Mouse (Mus musculus) hindbrain, embryonic 10.5 days (tissue): ENCODE measurements around the gene Ngfr. TPM values are rescaled to one million over a fixed set of nuclear protein-coding genes. Genes with fewer than 3 reads are reported as not detected.
"Not testable (repeated sequence)": the region's sequence is repeated elsewhere in the genome, so short reads cannot be mapped to it uniquely, and the experiment has no call there.

Experiments used
- DNase-seq: peaks from one replicate; pipeline ENCODE4 v3.0.0-alpha.2; 2017; ENCODE audit warnings: low spot score
- H3K27ac ChIP-seq: fragments of 300-500 bp; sonication (generic); 2 replicates; pipeline ENCODE4 v1.5.1; 2016; ENCODE audit warnings: mild to moderate bottlenecking, moderate library complexity
- H3K27me3 ChIP-seq: fragments of 300-500 bp; sonication (generic); 2 replicates; pipeline ENCODE4 v1.6.1; 2016; ENCODE audit warnings: mild to moderate bottlenecking; ENCODE audit not compliant: poor library complexity, insufficient read depth, severe bottlenecking
- H3K36me3 ChIP-seq: fragments of 300-500 bp; sonication (generic); 2 replicates; pipeline ENCODE4 v1.6.1; 2016; ENCODE audit warnings: mild to moderate bottlenecking, moderate library complexity
- H3K4me1 ChIP-seq: fragments of 300-500 bp; sonication (generic); replicated peaks from 2 replicates; pipeline ENCODE4 v1.6.1; 2016; ENCODE audit warnings: mild to moderate bottlenecking
- H3K4me3 ChIP-seq: fragments of 300-500 bp; sonication (generic); 2 replicates; pipeline ENCODE4 v1.5.1; 2016; ENCODE audit warnings: mild to moderate bottlenecking, moderate library complexity
- H3K9me3 ChIP-seq: fragments of 300-500 bp; sonication (generic); 2 replicates; pipeline ENCODE4 v1.6.1; 2016; ENCODE audit warnings: mild to moderate bottlenecking, moderate library complexity
- WGBS: fragments of 180-500 bp; shearing (Covaris S2); methylation state at CpG from one replicate; pipeline ENCODE4 v1.1.7; 2016; 5-methylcytosine and 5-hydroxymethylcytosine counted together
- polyA plus RNA-seq: library from polyadenylated mRNA; unstranded; fragments of >200 nt; fragmentation: Nextera tagmentation; extraction: Ambion mirVana; gene quantifications from 2 replicates; pipeline ENCODE4 v1.2.1, GENCODE M21; 2016

Ngfr gene
- polyA plus RNA-seq, 1 experiment from 2014 or later, result 51.6 TPM

DNA sequence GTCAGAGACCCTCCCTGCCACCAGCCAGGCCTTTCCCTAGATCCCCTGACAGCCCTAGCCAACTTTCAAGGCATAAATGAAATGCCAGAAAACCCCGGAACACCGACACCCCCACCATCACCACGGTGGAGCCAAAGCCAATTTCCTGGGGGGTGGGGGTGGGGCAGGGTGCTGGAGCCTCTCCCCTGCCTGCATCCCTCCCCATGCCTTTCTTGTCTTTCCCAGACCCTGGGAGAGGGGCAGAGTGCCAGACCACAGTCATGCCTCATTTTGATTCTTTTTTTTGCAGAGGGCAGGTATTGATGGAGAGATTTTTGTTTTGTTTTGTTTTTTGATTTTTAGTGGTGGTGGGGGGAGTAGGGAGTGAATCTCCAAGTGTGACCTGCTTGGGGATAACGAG lies 23.7 kb upstream of the Ngfr start:
- H3K36me3 ChIP-seq, result no peaks in the 10 kb centered on the region
- peaks cover 34% of the 10 kb centered on the region for H3K4me1 ChIP-seq
- 0 out of 2 replicates have a peak overlapping the region, but pooled peaks have one; percentile 0 for H3K27ac ChIP-seq
- no peak for DNase-seq
- no peak overlapping the region for H3K4me3 ChIP-seq
- no peaks in the 10 kb centered on the region for H3K9me3 ChIP-seq
- 48% methylated on average over 4 of the region's 4 CpGs for WGBS
- H3K27me3 ChIP-seq, result peaks cover 41% of the 10 kb centered on the region

DNA sequence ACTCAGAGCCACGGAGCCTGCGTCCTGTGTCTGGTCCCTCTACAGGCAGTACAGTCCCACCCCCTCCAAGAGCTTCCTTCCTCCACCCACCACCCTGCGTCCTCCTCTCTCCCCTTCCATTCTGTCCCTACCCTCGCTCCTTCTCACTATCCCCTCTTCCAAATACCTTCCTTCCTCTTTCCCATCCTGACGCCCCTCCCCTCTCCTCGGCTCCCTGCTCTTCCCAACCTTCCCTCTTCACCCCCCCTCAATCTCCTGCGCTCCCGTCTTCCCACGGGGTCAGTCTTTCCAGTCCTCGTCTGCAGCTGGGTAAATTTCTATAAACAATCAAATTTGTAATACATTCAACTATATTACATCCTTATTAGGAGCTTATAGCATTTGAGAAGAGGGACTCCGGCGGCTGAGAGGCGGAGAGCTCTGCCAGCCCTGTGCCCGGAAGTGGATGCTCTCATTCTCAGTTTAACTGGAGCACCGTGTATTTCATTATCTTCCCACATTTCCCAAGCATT lies 22.9 kb upstream of the Ngfr start:
- H3K27me3 ChIP-seq, result peaks cover 41% of the 10 kb centered on the region
- peak overlapping the region; percentile 18; the same call in 1 of the 2 replicates for H3K27ac ChIP-seq

DNA sequence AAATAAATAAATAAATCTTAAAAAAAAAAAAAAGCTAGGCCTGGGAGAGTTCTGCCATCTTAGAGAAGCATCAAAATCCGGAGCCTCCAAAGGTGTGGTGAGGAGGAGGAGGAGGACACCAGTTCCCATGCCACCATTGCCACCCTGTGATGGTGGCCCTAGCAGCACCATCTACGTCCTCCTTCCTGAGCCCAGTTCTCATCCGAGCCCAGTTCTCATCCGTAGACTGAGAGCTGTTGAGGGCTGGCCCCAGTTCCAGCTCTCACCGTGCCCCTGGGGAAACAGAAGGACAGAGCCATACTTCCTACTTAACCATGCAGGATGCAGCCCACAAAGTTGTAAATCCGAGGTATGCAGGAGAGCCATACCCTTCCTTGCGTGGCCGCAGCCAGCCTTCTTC lies 22.4 kb upstream of the Ngfr start:
- DNase-seq, result no peak
- Histone ChIP-seq H3K36me3 (no peaks in the 10 kb centered on the region), H3K27me3 (peaks cover 36% of the 10 kb centered on the region), H3K9me3 (no peaks in the 10 kb centered on the region), H3K27ac (0 out of 2 replicates have a peak overlapping the region, but pooled peaks have one; percentile 18), H3K4me1 (peaks cover 31% of the 10 kb centered on the region), H3K4me3 (peak overlapping the region; percentile 36; the same call in 1 of the 2 replicates)
- WGBS, result 51% methylated on average over 8 of the region's 8 CpGs

More for the DNA sequence above, 22.9 kb upstream of the Ngfr start:
- Histone ChIP-seq H3K4me3 (peak overlapping the region; percentile 36), H3K36me3 (no peaks in the 10 kb centered on the region), H3K4me1 (peaks cover 34% of the 10 kb centered on the region), H3K9me3 (no peaks in the 10 kb centered on the region)
- DNase-seq, result no peak
- WGBS, result 27% methylated on average over 15 of the region's 15 CpGs

DNA sequence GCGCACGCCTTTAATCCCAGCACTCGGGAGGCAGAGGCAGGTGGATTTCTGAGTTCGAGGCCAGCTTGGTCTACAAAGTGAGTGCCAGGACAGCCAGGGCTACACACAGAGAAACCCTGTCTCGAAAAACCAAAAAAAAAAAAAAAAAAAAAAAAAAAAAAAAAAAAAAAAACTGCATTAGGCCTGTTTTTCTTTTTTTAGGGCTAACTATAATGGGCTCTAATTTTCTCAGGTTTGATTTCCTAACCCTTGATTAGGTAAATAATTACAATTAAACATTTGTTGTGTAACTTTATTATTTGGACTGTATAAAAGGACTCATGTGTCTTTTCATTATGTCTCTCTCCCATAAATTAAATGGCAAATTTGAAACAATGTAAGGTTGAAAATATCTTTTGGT lies 19.8 kb upstream of the Ngfr start:
- H3K36me3 ChIP-seq, H3K27ac ChIP-seq, DNase-seq, H3K4me3 ChIP-seq, H3K9me3 ChIP-seq: not testable (repeated sequence)
- 96% methylated on average over 4 of the region's 5 CpGs for WGBS
- H3K4me1 ChIP-seq, result peaks cover 19% of the 10 kb centered on the region
- peaks cover 29% of the 10 kb centered on the region for H3K27me3 ChIP-seq

DNA sequence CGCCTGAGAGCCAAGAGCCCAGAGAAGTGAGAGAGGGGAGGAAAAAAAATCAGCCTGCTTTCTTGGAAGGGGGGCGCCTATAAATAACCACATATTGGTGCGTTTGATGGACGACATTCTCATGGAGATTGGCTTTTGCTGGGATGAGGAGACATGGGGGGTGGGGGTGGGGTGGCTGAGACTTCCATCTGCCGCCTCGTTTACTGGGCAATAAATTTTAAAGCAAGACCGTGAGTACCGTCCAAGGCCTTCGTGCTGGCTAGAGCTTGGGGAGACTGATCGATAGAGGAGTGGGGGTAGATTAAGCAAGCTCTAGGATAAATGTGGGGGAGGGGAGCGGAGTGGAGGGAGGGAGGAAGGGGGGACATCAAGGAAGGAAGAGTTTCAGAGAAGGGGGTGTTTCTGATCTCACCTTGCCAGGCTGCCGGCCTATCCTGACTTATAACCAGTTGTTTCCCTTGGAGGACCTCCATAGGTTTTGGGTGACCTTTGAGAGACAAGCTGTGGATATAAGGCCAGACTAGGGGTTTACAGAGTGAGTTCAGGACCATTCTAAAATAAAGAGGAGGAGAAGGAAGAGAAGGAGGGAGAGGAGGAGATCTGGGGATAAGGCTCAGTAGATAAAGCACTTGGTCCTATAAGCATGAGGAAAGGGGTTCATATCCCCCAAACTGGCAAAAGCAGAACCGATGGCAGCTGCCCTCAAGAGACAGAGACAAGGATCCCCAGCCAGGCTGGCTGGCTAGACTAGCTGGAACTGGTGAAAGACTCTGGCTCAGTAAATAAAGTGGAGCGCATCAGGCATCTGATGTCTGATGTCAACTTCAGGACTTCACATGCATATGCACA lies 10.9 kb upstream of the Ngfr start:
- H3K27ac ChIP-seq, result 0 out of 2 replicates have a peak overlapping the region, but pooled peaks have one; percentile 8
- H3K27me3 ChIP-seq, result peaks cover 78% of the 10 kb centered on the region
- no peak for DNase-seq
- H3K4me3 ChIP-seq, result no peak overlapping the region
- peaks cover 48% of the 10 kb centered on the region for H3K4me1 ChIP-seq
- WGBS, result 31% methylated on average over 14 of the region's 14 CpGs
- no peaks in the 10 kb centered on the region for H3K36me3 ChIP-seq
- H3K9me3 ChIP-seq, result no peaks in the 10 kb centered on the region

DNA sequence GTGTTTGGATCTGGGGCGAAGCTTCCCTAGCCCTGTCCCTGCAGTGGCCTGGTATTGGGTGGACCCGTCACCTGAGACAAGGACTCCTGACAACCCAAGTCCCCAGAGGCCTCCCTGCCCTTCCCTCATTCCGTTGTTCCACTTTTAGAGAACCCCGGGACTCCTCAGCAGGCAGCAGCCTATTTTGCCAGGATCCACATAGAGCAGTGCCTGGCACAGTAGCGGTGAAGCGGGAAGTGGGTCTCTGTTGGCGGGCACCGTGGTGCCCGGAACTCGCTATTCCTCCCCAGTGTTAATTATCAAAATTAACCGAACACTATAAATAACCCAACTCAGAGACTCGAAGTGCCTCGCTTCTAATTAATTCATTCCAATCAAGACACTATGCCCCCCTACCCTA lies 10.2 kb upstream of the Ngfr start:
- WGBS, result 26% methylated on average over 13 of the region's 13 CpGs
- Histone ChIP-seq H3K4me3 (no peak overlapping the region), H3K36me3 (no peaks in the 10 kb centered on the region), H3K9me3 (no peaks in the 10 kb centered on the region), H3K27me3 (peaks cover 85% of the 10 kb centered on the region), H3K27ac (0 out of 2 replicates have a peak overlapping the region, but pooled peaks have one; percentile 8), H3K4me1 (peaks cover 51% of the 10 kb centered on the region)
- DNase-seq, result no peak

DNA sequence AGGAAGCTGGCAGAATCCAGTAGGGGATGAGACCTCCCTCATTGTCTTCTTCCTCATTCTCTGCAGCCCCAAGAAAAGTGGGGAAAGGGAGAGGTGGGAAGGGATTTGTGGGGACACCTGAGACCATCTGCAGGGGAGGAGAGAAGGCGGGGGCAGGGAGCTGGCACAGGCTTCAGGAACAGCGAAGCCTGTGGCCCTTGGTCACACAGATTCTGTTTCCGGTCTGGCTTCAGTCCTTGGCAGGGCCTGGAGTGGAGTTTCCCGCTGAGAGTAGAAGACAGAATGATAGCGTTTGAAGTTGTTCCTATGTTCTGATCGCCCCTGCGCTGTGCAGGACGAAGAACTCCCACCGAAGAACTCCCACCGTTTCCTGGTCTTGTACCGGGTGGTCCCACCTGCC lies 9.2 kb upstream of the Ngfr start:
- no peak overlapping the region for H3K4me3 ChIP-seq
- no peak for DNase-seq
- WGBS, result 44% methylated on average over 11 of the region's 11 CpGs
- no peaks in the 10 kb centered on the region for H3K9me3 ChIP-seq
- peaks cover 51% of the 10 kb centered on the region for H3K4me1 ChIP-seq
- 0 out of 2 replicates have a peak overlapping the region, but pooled peaks have one; percentile 59 for H3K27ac ChIP-seq
- no peaks in the 10 kb centered on the region for H3K36me3 ChIP-seq
- peaks cover 95% of the 10 kb centered on the region for H3K27me3 ChIP-seq

DNA sequence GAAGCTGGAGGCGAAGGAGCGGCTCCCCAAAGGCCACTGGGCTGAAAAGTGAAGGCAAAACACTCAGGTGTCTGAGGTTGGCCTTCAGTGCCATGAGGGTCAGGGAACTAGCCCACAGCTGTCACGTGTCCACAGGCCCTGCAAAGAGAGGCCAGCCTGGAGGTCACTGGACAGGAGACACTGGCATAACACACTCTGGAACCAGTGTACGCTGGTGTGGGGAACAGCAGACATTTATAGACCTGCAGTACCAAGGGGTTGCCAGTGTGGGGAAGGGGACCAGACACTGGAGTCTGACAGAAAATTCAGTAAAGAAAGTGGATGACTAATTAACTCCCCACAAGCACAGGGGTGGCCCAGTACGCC lies 8.6 kb upstream of the Ngfr start:
- 28% methylated on average over 5 of the region's 5 CpGs for WGBS
- DNase-seq, result no peak

DNA sequence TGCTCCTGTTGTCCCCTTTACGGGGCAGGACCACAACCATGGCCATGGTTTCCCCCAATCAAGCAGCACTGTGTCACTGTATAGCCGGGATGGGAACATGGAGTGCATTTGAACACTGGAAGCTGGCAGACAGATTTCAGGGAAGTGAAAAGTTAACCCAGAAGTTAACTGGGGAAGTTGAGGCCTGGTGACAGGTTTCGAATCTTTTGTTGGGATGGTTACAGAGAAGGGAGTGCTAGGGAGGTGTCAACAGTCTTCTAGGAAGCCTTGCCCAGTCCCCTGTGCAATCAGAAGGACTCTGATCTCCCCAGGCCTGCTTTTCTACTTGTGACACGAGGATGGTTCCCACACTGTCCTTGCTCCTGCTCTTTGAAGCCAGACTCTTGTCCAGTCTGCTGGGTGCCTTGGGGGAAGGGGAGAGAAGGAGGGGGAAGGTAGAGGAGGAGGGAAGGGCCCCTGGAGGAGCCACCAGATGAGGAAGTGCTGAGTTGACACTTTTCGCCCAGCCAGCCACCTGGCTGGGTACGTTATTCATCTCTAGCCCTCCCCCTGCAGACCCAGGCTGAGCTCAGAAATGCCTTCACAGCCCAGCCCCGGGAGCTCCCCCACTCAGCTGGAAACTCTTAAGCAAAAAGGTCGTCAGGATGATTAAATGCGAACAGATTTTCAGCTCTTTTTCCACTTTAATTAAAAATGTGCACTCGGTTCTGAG lies 8.1 kb upstream of the Ngfr start:
- 17% methylated on average over 10 of the region's 10 CpGs for WGBS
- Histone ChIP-seq H3K27me3 (peaks cover 99% of the 10 kb centered on the region), H3K4me3 (no peak overlapping the region; the same call in 1 of the 2 replicates)

More for the DNA sequence above, 8.6 kb upstream of the Ngfr start:
- no peaks in the 10 kb centered on the region for H3K36me3 ChIP-seq
- no peaks in the 10 kb centered on the region for H3K9me3 ChIP-seq
- H3K4me1 ChIP-seq, result peaks cover 51% of the 10 kb centered on the region
- H3K27ac ChIP-seq, result peak overlapping the region; percentile 59
- H3K27me3 ChIP-seq, result peaks cover 99% of the 10 kb centered on the region
- 0 out of 2 replicates have a peak overlapping the region, but pooled peaks have one; percentile 11 for H3K4me3 ChIP-seq

DNA sequence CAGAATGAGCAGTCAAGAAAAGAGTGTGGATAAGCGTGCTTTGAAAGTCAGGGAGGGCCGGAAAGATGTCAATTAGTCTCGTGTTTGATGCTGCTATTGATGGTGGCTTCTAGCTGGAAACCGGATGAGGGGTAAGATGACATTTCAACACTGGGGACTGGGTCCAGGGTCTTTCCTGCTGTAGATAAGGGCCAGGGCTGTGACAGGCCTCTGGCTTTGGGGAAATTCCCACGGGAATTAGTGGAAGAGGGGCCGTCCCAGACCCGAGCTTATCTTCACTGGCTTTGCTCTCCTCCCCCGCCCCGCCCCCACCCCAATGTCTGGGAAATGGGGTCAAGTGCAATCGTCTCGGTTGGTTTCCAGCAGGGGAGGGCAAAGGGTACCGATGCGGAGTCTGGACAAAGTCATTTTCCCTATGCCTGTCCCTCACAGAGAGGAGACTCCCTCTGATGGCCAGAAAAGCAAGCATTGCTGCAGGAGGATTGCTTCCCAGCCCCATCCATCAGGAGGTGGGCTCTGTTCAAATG lies 7.2 kb upstream of the Ngfr start:
- WGBS, result 24% methylated on average over 13 of the region's 13 CpGs
- H3K9me3 ChIP-seq, result no peaks in the 10 kb centered on the region
- H3K4me1 ChIP-seq, result peaks cover 51% of the 10 kb centered on the region
- peaks cover 99% of the 10 kb centered on the region for H3K27me3 ChIP-seq
- H3K36me3 ChIP-seq, result no peaks in the 10 kb centered on the region
- no peak overlapping the region for H3K27ac ChIP-seq
- no peak for DNase-seq
- no peak overlapping the region; the same call in 1 of the 2 replicates for H3K4me3 ChIP-seq

More for the DNA sequence above, 8.1 kb upstream of the Ngfr start:
- H3K9me3 ChIP-seq, result no peaks in the 10 kb centered on the region
- H3K4me1 ChIP-seq, result peaks cover 51% of the 10 kb centered on the region
- no peak for DNase-seq
- H3K27ac ChIP-seq, result peak overlapping the region; percentile 59; the same call in 1 of the 2 replicates
- H3K36me3 ChIP-seq, result no peaks in the 10 kb centered on the region

DNA sequence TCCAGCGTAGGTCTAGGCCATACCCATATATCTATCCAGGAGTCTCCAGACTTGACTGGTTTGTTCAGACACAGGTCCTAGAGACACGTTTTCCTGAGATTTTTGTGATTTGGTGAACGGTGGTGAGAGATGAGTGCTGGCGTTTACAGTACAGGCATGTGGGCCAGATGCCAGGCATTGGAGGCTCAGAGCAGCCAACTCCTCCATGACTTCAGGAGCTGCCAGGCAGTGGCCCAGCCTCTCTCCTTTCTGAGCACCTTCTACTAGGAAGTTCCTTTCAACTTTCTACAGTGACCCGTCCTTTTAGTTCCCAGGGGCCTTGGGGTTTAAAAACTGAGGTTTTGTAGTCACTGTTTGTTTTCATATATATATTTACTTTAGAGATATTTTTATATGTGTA lies 6.0 kb upstream of the Ngfr start:
- no peak for DNase-seq
- WGBS, result 88% methylated on average over 5 of the region's 5 CpGs
- no peaks in the 10 kb centered on the region for H3K36me3 ChIP-seq
- peaks cover 99% of the 10 kb centered on the region for H3K27me3 ChIP-seq
- no peak overlapping the region for H3K4me3 ChIP-seq
- H3K27ac ChIP-seq, result no peak overlapping the region
- peaks cover 49% of the 10 kb centered on the region for H3K4me1 ChIP-seq
- no peaks in the 10 kb centered on the region for H3K9me3 ChIP-seq

DNA sequence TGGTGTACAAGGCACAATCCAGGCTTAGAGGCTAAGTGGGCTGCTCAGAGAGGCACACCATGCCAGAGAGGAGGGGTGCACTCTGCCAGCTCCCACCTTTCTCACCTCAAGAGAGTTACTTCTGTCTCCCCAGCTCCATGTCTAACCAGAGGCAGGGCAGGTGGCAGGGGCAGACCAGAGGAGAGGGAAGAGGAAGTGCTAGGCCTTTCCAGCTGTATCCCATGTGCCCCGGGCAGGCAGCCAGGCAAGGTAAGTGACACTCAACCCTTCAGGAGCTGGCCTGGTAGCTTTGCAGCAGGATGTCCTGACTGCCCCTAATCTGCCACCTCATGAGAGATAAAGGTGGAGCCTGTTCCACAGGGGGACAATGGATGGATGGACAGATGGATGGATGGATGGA lies 5.2 kb upstream of the Ngfr start:
- no peak for DNase-seq

More for the DNA sequence above, 5.2 kb upstream of the Ngfr start:
- Histone ChIP-seq H3K27ac (peak overlapping the region; percentile 8; the same call in 1 of the 2 replicates), H3K9me3 (no peaks in the 10 kb centered on the region), H3K4me3 (no peak overlapping the region), H3K36me3 (no peaks in the 10 kb centered on the region), H3K4me1 (peaks cover 44% of the 10 kb centered on the region), H3K27me3 (peaks cover 99% of the 10 kb centered on the region)
- 80% methylated on average over 1 of the region's 1 CpGs for WGBS
